Mouse (Mus musculus) intestine, postnatal 0 days (tissue): ENCODE measurements around the gene Cd247. TPM values are rescaled to one million over a fixed set of nuclear protein-coding genes. Genes with fewer than 3 reads are reported as not detected.
"Not testable (repeated sequence)": the region's sequence is repeated elsewhere in the genome, so short reads cannot be mapped to it uniquely, and the experiment has no call there.

Experiments used
- ATAC-seq: fragments of 200-750 bp; cut with Nextera tagmentation; 2 replicates; pipeline ENCODE4 v1.8.0; 2017; ENCODE audit warnings: mild to moderate bottlenecking, moderate TSS enrichment, moderate library complexity
- H3K27ac ChIP-seq: fragments of 300-500 bp; sonication (generic); 2 replicates; pipeline ENCODE4 v1.5.1; 2014; ENCODE audit warnings: mild to moderate bottlenecking, low read depth, low read length, moderate library complexity
- H3K27me3 ChIP-seq: fragments of 300-500 bp; sonication (generic); replicated peaks from 2 replicates; pipeline ENCODE4 v1.6.1; 2014; ENCODE audit warnings: low read length, mixed read lengths; ENCODE audit not compliant: control insufficient read depth, insufficient read depth
- H3K36me3 ChIP-seq: fragments of 300-500 bp; sonication (generic); 2 replicates; pipeline ENCODE4 v1.6.1; 2014; ENCODE audit warnings: mild to moderate bottlenecking, moderate library complexity; ENCODE audit not compliant: control insufficient read depth, insufficient read depth
- H3K4me1 ChIP-seq: fragments of 300-500 bp; sonication (generic); replicated peaks from 2 replicates; pipeline ENCODE4 v1.6.1; 2014; ENCODE audit warnings: antibody characterized with exemption, low read length, mixed read lengths; ENCODE audit not compliant: control insufficient read depth, insufficient read depth
- H3K4me2 ChIP-seq: fragments of 300-500 bp; sonication (generic); replicated peaks from 2 replicates; pipeline ENCODE4 v1.6.1; 2014; ENCODE audit warnings: low read depth, mild to moderate bottlenecking, moderate library complexity
- H3K4me3 ChIP-seq: fragments of 300-500 bp; sonication (generic); 2 replicates; pipeline ENCODE4 v1.5.1; 2014; ENCODE audit warnings: low read depth, low read length
- H3K9ac ChIP-seq: fragments of 300-500 bp; sonication (generic); 2 replicates; pipeline ENCODE4 v1.6.1; 2014; ENCODE audit warnings: mild to moderate bottlenecking, low read depth, low read length
- H3K9me3 ChIP-seq: fragments of 300-500 bp; sonication (generic); 2 replicates; pipeline ENCODE4 v1.6.1; 2016; ENCODE audit warnings: mixed run types; ENCODE audit not compliant: control insufficient read depth
- CTCF ChIP-seq: sonication (generic); IDR thresholded peaks from 2 replicates; pipeline ENCODE4 v1.5.1; 2016; ENCODE audit warnings: low read depth, mild to moderate bottlenecking, control low read depth, antibody characterized with exemption, moderate library complexity
- WGBS: fragments of 180-500 bp; shearing (Covaris S2); extraction: QIAGEN DNeasy Blood & Tissue Kit; methylation state at CpG from one replicate; pipeline ENCODE4 v1.1.7; 2014; 5-methylcytosine and 5-hydroxymethylcytosine counted together
- polyA plus RNA-seq: library from polyadenylated mRNA; unstranded; fragments of >200 nt; fragmentation: Nextera tagmentation; extraction: Ambion mirVana; gene quantifications from 2 replicates; pipeline ENCODE4 v1.2.1, GENCODE M21; 2015

The Cd247 gene
- polyA plus RNA-seq, 1 experiment from 2014 or later, result 0.50 TPM

- ATAC-seq, result no peak
- WGBS, result 25% methylated on average over 4 of the region's 4 CpGs
- no peak overlapping the region for H3K4me3 ChIP-seq
Observed at GRCm38 (mm10) chr1:165755194-165755593, 33.3 kb upstream of the Cd247 start.

DNA sequence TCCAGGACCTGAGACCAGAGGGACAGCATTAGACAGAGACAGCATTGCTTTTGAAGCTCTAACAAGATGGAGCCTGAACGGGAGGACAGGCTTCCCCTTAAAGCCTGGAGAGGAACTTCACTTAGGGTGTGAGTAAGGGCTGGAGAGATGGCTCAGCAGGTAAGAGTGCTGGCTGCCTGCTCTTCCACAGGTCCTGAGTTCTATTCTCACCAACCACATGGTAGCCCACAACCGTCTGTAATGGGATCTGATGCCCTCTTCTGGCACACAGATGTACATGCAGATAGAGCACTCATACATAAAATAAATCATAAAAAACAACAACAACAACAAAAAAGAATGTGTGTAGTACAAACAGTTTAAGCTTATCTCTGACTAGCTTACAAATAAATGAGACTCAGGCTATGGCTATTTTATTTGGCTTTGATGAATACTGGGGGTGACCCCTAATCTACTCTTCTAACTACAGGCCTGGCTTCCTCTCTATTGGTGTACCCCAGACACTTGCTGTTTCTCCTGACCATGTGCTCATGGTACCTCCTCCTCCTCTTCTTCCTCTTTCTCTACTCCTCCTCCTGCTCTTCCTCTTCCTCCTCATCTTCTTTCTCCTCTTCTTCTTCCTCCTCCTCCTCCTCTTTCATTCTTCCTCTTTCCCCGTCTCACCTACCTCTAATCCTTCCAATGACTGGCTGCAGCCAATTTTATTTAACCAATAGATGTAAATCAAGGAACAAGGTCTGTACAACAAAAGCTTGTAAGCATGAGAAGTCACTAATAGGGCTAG, 26.8 kb upstream of the Cd247 start:
- Histone ChIP-seq H3K9ac (no peak overlapping the region), H3K4me2 (no peak overlapping the region)
- 86% methylated on average over 3 of the region's 3 CpGs for WGBS

More at GRCm38 (mm10) chr1:165755194-165755593, 33.3 kb upstream of the Cd247 start:
- H3K9ac ChIP-seq, result no peak overlapping the region
- no peak for TF ChIP-seq CTCF
- H3K36me3 ChIP-seq, result no peaks in the 10 kb centered on the region
- no peaks in the 10 kb centered on the region for H3K4me1 ChIP-seq
- no peaks in the 10 kb centered on the region for H3K9me3 ChIP-seq
- no peak overlapping the region for H3K4me2 ChIP-seq
- H3K27me3 ChIP-seq, result no peaks in the 10 kb centered on the region
- no peak overlapping the region for H3K27ac ChIP-seq

GRCm38 (mm10) chr1:165762498-165762897, 26.0 kb upstream of the Cd247 start:
- not testable (repeated sequence) for H3K9ac ChIP-seq, ATAC-seq, H3K27ac ChIP-seq, H3K36me3 ChIP-seq, H3K27me3 ChIP-seq, H3K4me2 ChIP-seq, H3K9me3 ChIP-seq, H3K4me3 ChIP-seq, H3K4me1 ChIP-seq
- WGBS, result 65% methylated on average over 2 of the region's 2 CpGs

More for the DNA sequence above, 26.8 kb upstream of the Cd247 start:
- Histone ChIP-seq H3K4me1 (no peaks in the 10 kb centered on the region), H3K4me3 (no peak overlapping the region), H3K9me3 (no peaks in the 10 kb centered on the region), H3K27ac (no peak overlapping the region), H3K36me3 (no peaks in the 10 kb centered on the region), H3K27me3 (no peaks in the 10 kb centered on the region)
- peak; percentile 14; the same call in 1 of the 2 replicates for TF ChIP-seq CTCF
- ATAC-seq, result no peak

GRCm38 (mm10) chr1:165762914-165763634, 25.4 kb upstream of the Cd247 start:
- 15% methylated on average over 14 of the region's 14 CpGs for WGBS
- H3K4me2 ChIP-seq, result peak overlapping the region; percentile 94
- peak overlapping the region; percentile 85 for H3K4me3 ChIP-seq
- H3K9ac ChIP-seq, result peak overlapping the region; percentile 17; the same call in 1 of the 2 replicates
- no peak for TF ChIP-seq CTCF
- ATAC-seq, result peak; percentile 27; the same call in 1 of the 2 replicates
- no peak overlapping the region for H3K27ac ChIP-seq
- no peaks in the 10 kb centered on the region for H3K4me1 ChIP-seq
- H3K27me3 ChIP-seq, result no peaks in the 10 kb centered on the region
- H3K36me3 ChIP-seq, result no peaks in the 10 kb centered on the region
- H3K9me3 ChIP-seq, result no peaks in the 10 kb centered on the region

DNA sequence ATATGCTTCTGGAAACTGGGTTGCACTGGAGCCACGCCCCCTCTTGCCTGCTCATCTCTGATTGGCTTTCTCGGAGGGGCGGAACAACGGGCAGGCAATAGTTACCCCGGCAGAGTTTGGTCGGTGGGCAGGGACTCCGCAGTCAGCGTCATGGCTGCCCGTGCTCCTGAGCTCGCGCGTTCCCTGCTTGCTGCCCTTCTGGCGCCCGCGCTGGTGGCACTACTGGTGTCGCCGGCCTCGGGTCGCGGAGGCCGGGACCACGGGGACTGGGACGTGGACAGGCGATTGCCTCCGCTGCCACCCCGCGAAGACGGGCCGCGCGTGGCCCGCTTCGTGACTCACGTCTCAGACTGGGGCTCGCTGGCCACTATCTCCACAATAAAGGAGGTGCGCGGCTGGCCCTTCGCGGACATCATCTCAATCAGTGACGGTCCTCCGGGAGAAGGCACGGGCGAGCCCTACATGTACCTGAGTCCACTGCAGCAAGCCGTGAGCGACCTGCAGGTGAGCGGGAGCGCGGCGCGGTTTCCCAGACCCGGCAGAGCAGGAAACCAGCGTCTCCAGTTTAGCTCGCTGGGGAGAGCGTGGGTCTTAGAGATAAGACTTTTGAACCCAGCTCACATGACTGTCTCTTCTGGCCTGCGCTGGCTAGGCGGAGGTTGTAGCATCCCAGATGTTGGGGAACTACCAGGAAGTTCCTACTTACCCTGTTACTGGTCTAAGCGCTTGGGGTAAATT, 24.7 kb upstream of the Cd247 start, which contains the start of gene Creg1:
Creg1 (plus strand) TSS at position 112 of the 738 bp plus-strand sequence.
- peak; percentile 96 for ATAC-seq
- Histone ChIP-seq H3K4me1 (no peaks in the 10 kb centered on the region), H3K36me3 (no peaks in the 10 kb centered on the region), H3K4me2 (peak within 1 kb of the TSS; percentile 94), H3K9ac (peak within 1 kb of the TSS; percentile 75), H3K27ac (peak within 1 kb of the TSS; percentile 84), H3K9me3 (no peaks in the 10 kb centered on the region), H3K4me3 (peak within 1 kb of the TSS; percentile 85), H3K27me3 (no peaks in the 10 kb centered on the region)
- no peak for TF ChIP-seq CTCF
- under 1% methylated on average over 57 of the region's 57 CpGs for WGBS

DNA sequence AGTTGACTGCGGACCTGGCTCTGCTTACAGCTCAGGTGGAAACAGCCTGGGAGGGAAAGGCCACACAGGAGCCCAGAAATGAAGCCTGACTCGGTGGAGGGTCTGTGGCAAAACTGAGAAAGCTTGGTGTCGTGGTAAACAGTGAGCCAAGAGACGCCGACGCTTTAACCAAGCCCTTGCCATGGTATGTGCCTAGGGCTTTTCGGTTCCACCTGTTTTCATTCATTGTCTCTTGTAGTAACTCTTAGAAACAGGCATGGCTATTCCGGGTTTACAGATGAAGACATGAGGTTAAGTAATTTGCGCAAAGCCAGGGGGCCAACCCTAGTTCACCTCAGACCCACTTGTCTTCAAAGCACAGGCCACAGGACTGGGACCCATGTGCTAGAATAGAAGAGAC, 23.9 kb upstream of the Cd247 start:
- WGBS, result 54% methylated on average over 9 of the region's 9 CpGs
- Histone ChIP-seq H3K4me3 (peak overlapping the region; percentile 85), H3K9ac (peak overlapping the region; percentile 75; the same call in 1 of the 2 replicates), H3K9me3 (no peaks in the 10 kb centered on the region), H3K27me3 (no peaks in the 10 kb centered on the region), H3K27ac (no peak overlapping the region), H3K36me3 (no peaks in the 10 kb centered on the region), H3K4me1 (no peaks in the 10 kb centered on the region), H3K4me2 (peak overlapping the region; percentile 94)
- no peak for ATAC-seq
- TF ChIP-seq CTCF, result no peak
